Mouse (Mus musculus) stomach, postnatal 0 days (tissue): ENCODE data around the gene Mfsd5.

Experiments
- CTCF ChIP-seq: IDR thresholded peaks from 2 replicates; pipeline ENCODE4 v1.5.1; 2016; ENCODE audit warnings: antibody characterized with exemption, low read depth, mild to moderate bottlenecking, moderate library complexity
- EP300 ChIP-seq: optimal IDR thresholded peaks from 2 replicates; pipeline ENCODE3; 2016; ENCODE audit warnings: antibody characterized with exemption

- no peak for TF ChIP-seq CTCF
- TF ChIP-seq EP300, result no peak
These were observed 47.5 kb upstream of the Mfsd5 start, which contains the start of gene Itgb7 for GRCm38 (mm10) chr15:102231748-102232147.
